Mouse (Mus musculus) right cerebral cortex, postnatal 36 days (tissue): Measurements from ENCODE around the gene Cacna1d.

ENCODE experiments used
- DNase-seq, 2 experiments: peaks; one replicate each; pipeline ENCODE4 v3.0.0; 2022; ENCODE audit warnings: low spot score in 2 of 2, mixed read lengths in 1 of 2

The Cacna1d gene

DNA sequence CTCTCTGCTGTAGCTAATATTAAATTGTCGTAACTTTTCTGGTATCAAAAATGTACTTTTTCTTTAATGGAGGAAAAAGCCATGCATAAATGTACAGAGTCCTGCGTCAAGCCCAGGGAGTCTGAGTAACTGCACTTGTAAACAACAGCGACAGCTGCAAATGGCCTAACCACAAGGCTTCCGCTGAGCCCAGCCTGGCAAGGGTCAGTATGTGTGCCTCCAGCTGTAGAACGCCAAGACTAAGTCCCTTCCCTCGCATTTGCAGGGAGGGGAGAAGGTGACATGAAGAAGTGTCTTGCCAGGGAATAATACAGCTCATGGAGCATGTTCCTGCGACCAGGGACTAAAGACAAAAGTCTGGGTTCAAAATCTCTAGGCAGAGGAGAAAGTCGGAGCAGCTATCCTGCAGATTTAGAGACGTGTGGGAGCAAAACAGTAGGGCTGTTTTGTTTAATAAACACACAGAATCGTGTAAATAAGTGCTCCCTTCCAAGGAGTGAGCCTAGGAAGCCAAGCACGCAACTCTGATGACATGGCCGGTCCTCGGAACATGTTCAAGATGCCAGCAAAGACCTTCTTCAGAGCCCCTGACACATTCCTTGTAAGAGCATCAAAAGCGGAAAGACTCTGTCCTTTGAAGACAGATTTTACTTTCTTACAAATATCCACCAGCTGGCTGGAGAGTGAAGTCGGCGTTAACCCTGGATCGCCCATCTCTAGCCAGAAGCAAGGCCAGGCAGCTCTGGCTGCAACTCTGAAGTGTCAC lies 160.7 kb downstream of the Cacna1d start:
- DNase-seq = no peak

- no peak for DNase-seq
Measured at GRCm38 (mm10) chr14:30329109-30329508, 162.1 kb downstream of the Cacna1d start.

DNA sequence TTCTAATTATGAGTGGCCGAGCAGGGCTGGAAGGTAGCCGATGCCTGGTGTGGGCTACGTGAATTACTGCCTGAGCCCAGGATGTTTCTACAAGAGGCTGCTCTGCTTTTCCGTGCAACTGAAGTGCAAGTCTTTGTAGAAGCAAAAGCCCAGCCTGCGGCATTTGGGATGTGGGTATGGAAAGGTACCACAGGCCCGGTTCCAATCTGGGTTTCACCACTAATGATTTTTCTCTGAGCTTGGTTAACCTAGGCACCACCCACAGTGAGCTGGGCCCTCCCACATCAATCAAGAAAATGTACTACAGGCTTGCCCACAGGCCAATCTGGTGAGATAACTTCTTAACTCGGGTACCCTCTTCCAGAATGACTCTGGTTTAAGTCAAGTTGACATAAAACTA lies 163.8 kb downstream of the Cacna1d start:
- no peak for DNase-seq

GRCm38 (mm10) chr14:30327051-30327450 lies 164.2 kb downstream of the Cacna1d start:
- DNase-seq = no peak

DNA sequence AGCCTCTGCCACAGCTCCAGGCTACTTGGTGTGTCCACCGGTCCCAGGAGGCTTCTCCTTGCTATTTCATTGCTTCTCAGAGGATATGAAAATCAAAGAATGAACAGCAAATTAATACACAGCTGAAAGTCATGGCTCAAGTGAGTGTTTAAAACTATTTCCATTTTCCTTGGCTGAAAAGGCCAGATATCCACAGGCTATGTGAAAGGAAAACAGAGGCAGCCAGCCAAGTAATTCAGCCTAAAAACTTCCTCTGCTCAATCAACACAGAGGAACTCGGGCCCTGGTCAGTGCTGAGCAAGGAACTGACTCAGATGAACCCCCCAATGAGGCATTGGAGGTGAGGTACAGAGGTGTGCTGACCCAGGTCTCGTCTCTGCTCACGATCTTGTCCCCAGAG lies 165.0 kb downstream of the Cacna1d start:
- DNase-seq = no peak

- no peak for DNase-seq
Measured at GRCm38 (mm10) chr14:30324994-30325393, 166.3 kb downstream of the Cacna1d start.

GRCm38 (mm10) chr14:30318715-30319437 lies 172.4 kb downstream of the Cacna1d start:
- no peak for DNase-seq

DNA sequence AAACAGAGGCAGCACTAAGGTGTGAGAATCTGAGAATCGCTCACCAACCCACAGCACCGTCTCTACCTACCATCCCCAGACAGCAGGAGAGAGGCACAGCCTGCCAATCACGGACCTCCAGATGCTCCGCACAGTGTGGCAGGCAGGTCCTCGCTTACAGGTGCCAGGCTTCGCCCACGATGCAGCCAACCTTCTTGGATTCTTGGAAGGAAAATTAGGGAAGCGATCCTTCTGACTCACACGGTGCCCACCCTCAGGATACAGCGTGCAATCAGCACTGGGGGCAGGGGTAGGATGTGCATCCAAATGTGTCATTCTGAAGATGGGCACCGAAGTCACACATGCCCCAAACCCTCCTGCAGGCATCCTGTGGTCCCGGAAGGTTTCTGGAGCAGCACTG lies 173.0 kb downstream of the Cacna1d start:
- peak; percentile 69 to 73 for DNase-seq

GRCm38 (mm10) chr14:30317616-30318015 lies 173.6 kb downstream of the Cacna1d start:
- DNase-seq = no peak

GRCm38 (mm10) chr14:30311206-30311889 lies 179.9 kb downstream of the Cacna1d start:
- no peak for DNase-seq

DNA sequence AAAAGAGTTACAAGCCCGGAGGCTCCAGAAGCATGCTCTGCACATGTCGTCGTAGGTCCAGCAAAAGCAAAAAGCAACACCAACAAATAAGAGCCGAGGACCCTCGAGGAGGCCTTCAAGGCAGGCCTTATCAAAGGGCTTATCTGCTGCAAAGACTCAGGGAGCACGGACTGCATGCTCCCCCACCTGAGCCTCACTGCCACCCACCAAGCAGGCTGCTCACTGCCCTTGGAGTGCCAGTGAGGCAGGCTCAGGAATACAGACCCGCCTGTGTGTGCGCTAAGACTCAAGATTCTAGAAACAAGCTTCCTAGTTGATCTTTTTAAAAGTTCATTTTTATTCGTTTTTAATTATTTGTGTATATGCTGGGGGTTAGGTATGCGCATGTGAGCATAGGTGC lies 181.0 kb downstream of the Cacna1d start:
- no peak for DNase-seq

DNA sequence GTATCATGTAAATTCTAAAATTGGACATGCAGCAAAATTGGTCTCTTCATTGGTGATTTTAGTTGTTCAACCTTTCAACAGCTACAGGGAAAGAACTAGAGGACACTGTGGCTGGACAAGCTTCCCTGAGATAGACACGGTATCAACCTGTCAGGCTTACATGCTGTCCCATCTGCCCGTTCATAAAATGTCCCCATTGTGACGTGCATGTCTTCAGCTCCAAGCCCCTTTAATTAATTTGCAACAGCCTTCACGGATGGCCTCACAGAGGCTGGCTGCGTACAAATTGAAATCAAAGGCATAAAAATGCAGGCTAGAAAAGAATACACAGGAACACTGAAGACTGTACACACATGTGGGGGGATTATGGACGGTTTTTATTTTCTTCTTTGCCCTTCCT lies 185.0 kb downstream of the Cacna1d start:
- DNase-seq = no peak

GRCm38 (mm10) chr14:30299946-30300345 lies 191.3 kb downstream of the Cacna1d start:
- DNase-seq = no peak

DNA sequence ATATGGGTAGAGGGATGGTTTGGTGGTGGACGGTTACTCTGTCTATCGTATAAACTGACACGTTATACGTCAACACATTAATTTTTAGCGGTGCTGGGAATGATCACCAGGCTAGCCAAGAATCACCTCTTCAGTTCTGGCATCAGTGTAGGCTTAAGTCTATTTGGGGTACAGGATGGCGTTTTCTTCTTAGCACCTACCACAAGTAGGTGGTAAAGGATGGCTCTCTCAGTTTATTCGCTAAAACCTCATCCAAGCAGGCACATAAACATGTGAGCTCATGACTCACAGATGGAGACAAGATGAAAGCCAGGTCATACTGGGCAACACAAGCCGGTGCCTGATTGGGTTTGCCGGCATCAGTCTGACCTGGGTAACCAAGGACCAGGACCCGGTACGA lies 193.8 kb downstream of the Cacna1d start:
- DNase-seq = no peak

GRCm38 (mm10) chr14:30292135-30292463 lies 199.2 kb downstream of the Cacna1d start:
- DNase-seq = no peak

- no peak for DNase-seq
Measured at GRCm38 (mm10) chr14:30291389-30292134, 199.7 kb downstream of the Cacna1d start.

GRCm38 (mm10) chr14:30284446-30284845 lies 206.8 kb downstream of the Cacna1d start:
- DNase-seq = no peak

- peak; percentile 45 to 50 for DNase-seq
Measured at GRCm38 (mm10) chr14:30284022-30284421, 207.2 kb downstream of the Cacna1d start.

GRCm38 (mm10) chr14:30275572-30275971 lies 215.7 kb downstream of the Cacna1d start:
- no peak for DNase-seq

DNA sequence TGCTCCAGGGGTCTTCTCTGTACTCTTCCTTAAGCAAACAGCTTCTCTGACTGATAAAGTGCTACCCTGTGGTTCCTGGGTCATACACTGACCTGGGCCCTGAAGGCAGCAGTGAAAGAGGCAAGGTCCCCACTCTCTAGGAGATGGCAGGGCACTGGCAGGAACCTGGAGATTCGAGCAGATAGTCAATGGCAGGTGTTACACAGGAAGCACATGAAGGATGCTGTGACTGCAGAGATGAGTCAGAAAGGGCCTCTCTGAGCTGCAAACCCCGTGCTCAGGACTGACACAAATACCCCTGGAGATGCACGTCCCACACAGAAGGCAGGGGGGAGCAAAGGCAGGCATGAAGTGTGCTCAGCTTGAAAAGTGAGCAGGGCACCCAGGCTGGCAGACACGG lies 218.3 kb downstream of the Cacna1d start:
- no peak for DNase-seq

DNA sequence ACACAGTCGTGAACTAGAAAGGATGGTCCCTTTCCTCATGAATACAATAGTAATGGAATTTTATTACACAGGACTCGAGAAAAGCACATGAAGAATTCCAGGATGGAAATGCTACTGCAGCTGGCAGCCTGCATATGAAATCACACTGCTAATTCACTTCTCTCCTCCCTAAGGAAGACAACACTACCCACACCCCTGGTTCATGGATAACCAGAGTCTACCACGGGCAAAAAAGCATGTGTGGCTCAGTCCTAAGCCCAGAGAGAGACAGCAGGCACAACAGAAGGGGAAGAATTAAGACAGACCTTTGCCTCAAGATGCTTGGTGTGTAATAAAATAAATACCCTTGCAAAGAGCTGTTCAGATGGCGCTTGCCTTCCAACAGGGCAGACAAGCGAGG lies 218.7 kb downstream of the Cacna1d start:
- no peak for DNase-seq

DNA sequence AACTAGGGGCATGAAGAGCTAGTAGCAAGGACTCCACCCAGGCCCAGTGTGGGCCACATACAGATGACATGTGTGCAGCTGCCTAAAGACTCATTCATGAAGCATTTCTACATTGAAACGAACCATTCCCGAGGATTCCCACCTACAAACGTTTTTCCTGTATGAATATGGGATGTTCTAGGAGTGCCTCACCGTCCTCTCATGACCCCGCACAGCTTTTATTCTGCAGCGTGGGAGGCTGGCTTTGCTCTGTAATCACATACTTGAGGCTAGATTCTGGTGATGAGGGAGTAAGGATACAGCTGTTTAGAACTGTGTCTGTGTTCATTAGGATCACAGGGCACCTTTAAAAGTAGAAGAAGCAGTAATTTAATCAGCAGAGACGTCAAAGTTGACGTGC lies 219.4 kb downstream of the Cacna1d start:
- no peak for DNase-seq
